ENCODE assay signal across 11 mouse cellular contexts in genomic region chr5:134229391-134229790, GRCm38 (mm10). TPM values are rescaled to one million over a fixed set of nuclear protein-coding genes. Genes with fewer than 3 reads are reported as not detected.
DNase-seq lines count a peak whose midpoint lies in the region; ATAC-seq and TF ChIP-seq lines count a peak whose summit lies in the region.
"Had no signal": no experiment of that assay in that cellular context is flagged by ENCODE, and none has a peak within 500 bp of the region (broad histone marks: within the 10 kb centered on the region; RNA-seq: fewer than 3 reads in every experiment).

Gene Ncf1 (minus strand): TSS chr5:134229625.

- no peaks in the 10 kb centered on the region for H3K27me3 ChIP-seq in liver, embryonic 13.5 days
- H3K27me3 ChIP-seq in small intestine, adult 2 months (ENCODE audit: control insufficient read depth, insufficient read depth, low read length) = no peaks in the 10 kb centered on the region
- H3K27me3 ChIP-seq in hindbrain, embryonic 12.5 days = no peaks in the 10 kb centered on the region
- no peaks in the 10 kb centered on the region for H3K27me3 ChIP-seq in forebrain, embryonic 12.5 days
- H3K27me3 ChIP-seq: neural tube, embryonic 12.5 days had no signal

- no peak for DNase-seq in left cerebral cortex, adult 2 months (ENCODE audit: extremely low spot score in 1 of 2, low spot score in 2 of 2)
- no peak for DNase-seq in left cerebral cortex, postnatal 36 days (ENCODE audit: low spot score in 2 of 2)
- no peak for DNase-seq in liver, embryonic 13.5 days
- DNase-seq in ovary, postnatal 14 days (ENCODE audit: low spot score) = no peak
- DNase-seq: cerebellum, postnatal 10 days; gastrocnemius, postnatal 25 days had no signal

- no peaks in the 10 kb centered on the region for H3K9me3 ChIP-seq in liver, embryonic 13.5 days (replicated peaks)
- H3K9me3 ChIP-seq in hindbrain, embryonic 12.5 days (replicated peaks) = no peaks in the 10 kb centered on the region
- no peaks in the 10 kb centered on the region for H3K9me3 ChIP-seq in forebrain, embryonic 12.5 days
- H3K9me3 ChIP-seq: neural tube, embryonic 12.5 days had no signal

- WGBS in bone marrow, adult 2 months = 7% methylated on average over 7 of the region's 7 CpGs
- WGBS in liver, embryonic 13.5 days (ENCODE audit: insufficient replicate concordance) = 42% methylated on average over 7 of the region's 7 CpGs
- WGBS in small intestine, adult 2 months = 82% methylated on average over 7 of the region's 7 CpGs
- WGBS in hindbrain, embryonic 12.5 days = 84% methylated on average over 7 of the region's 7 CpGs
- 87% methylated on average over 7 of the region's 7 CpGs for WGBS in forebrain, embryonic 12.5 days

- H3K9ac ChIP-seq in liver, embryonic 13.5 days = no peak within 1 kb of the TSS
- no peak within 1 kb of the TSS for H3K9ac ChIP-seq in hindbrain, embryonic 12.5 days
- no peak within 1 kb of the TSS for H3K9ac ChIP-seq in forebrain, embryonic 12.5 days
- H3K9ac ChIP-seq: neural tube, embryonic 12.5 days had no signal

- H3K4me3 ChIP-seq in left cerebral cortex, adult 2 months = no peak within 1 kb of the TSS
- peak within 1 kb of the TSS; percentile 93 for H3K4me3 ChIP-seq in bone marrow, adult 2 months (replicated peaks; ENCODE audit: control insufficient read depth, low read depth, low read length)
- H3K4me3 ChIP-seq in liver, embryonic 13.5 days (replicated peaks) = peak within 1 kb of the TSS; percentile 25
- peak within 1 kb of the TSS; percentile 40 for H3K4me3 ChIP-seq in small intestine, adult 2 months (ENCODE audit: low read depth, low read length)
- H3K4me3 ChIP-seq in hindbrain, embryonic 12.5 days = no peak within 1 kb of the TSS
- no peak within 1 kb of the TSS for H3K4me3 ChIP-seq in forebrain, embryonic 12.5 days (replicated peaks)
- H3K4me3 ChIP-seq: neural tube, embryonic 12.5 days had no signal

- intact Hi-C loops in left cerebral cortex, adult 2 months (cut with DNase I) = loop anchor here (5.0 kb wide), 1 partner anchor 37 kb away; no protein-coding TSS in a partner anchor
- intact Hi-C loops in left cerebral cortex, postnatal 36 days (cut with DNase I) = no loop called here

- H3K4me1 ChIP-seq in bone marrow, adult 2 months (ENCODE audit: control insufficient read depth, insufficient read depth, low read length) = peaks cover 4% of the 10 kb centered on the region
- peaks cover 40% of the 10 kb centered on the region for H3K4me1 ChIP-seq in liver, embryonic 13.5 days (replicated peaks)
- H3K4me1 ChIP-seq in small intestine, adult 2 months (ENCODE audit: control insufficient read depth, insufficient read depth, insufficient read length, low read length) = peaks cover 14% of the 10 kb centered on the region
- H3K4me1 ChIP-seq in hindbrain, embryonic 12.5 days = peaks cover 7% of the 10 kb centered on the region; the same call in 1 of the 2 replicates
- H3K4me1 ChIP-seq in forebrain, embryonic 12.5 days = peaks cover 4% of the 10 kb centered on the region; the same call in 1 of the 2 replicates

- no peaks in the 10 kb centered on the region for H3K36me3 ChIP-seq in liver, embryonic 13.5 days
- H3K36me3 ChIP-seq in small intestine, adult 2 months (ENCODE audit: control insufficient read depth, insufficient read depth, low read length) = no peaks in the 10 kb centered on the region
- H3K36me3 ChIP-seq in hindbrain, embryonic 12.5 days = no peaks in the 10 kb centered on the region
- H3K36me3 ChIP-seq in forebrain, embryonic 12.5 days (replicated peaks) = no peaks in the 10 kb centered on the region
- H3K36me3 ChIP-seq: neural tube, embryonic 12.5 days had no signal

- peak within 1 kb of the TSS; percentile 17 for H3K4me2 ChIP-seq in liver, embryonic 13.5 days
- no peak within 1 kb of the TSS for H3K4me2 ChIP-seq in hindbrain, embryonic 12.5 days (replicated peaks)
- no peak within 1 kb of the TSS for H3K4me2 ChIP-seq in forebrain, embryonic 12.5 days
- H3K4me2 ChIP-seq: neural tube, embryonic 12.5 days had no signal

- H3K27ac ChIP-seq in left cerebral cortex, adult 2 months = peak within 1 kb of the TSS; percentile 45; the same call in 1 of the 2 replicates
- H3K27ac ChIP-seq in bone marrow, adult 2 months (ENCODE audit: control insufficient read depth, insufficient read depth, low read depth, low read length, poor library complexity) = peak within 1 kb of the TSS; percentile 96
- peak within 1 kb of the TSS; percentile 53 for H3K27ac ChIP-seq in liver, embryonic 13.5 days
- H3K27ac ChIP-seq in small intestine, adult 2 months (ENCODE audit: insufficient read depth, low read depth, low read length) = peak within 1 kb of the TSS; percentile 67
- no peak within 1 kb of the TSS; the same call in 1 of the 2 replicates for H3K27ac ChIP-seq in hindbrain, embryonic 12.5 days
- H3K27ac ChIP-seq in forebrain, embryonic 12.5 days = no peak within 1 kb of the TSS
- H3K27ac ChIP-seq: neural tube, embryonic 12.5 days had no signal

- no peak for TF ChIP-seq CTCF in left cerebral cortex, adult 2 months (IDR thresholded peaks at IDR 0.05)
- no peak; the same call in 1 of the 2 replicates for TF ChIP-seq CTCF in bone marrow, adult 2 months (IDR thresholded peaks at IDR 0.05; ENCODE audit: control insufficient read depth, insufficient read depth, low read length)
- no peak for TF ChIP-seq CTCF in small intestine, adult 2 months (IDR thresholded peaks at IDR 0.05; ENCODE audit: extremely low read depth, insufficient read length, insufficient replicate concordance, low read depth, low read length)

- peak; percentile 81 for TF ChIP-seq POLR2A in bone marrow, adult 2 months (IDR thresholded peaks at IDR 0.05; ENCODE audit: borderline replicate concordance, control insufficient read depth, low read depth, low read length)
- no peak for TF ChIP-seq POLR2A in small intestine, adult 2 months (IDR thresholded peaks at IDR 0.05; ENCODE audit: low read depth, low read length)

- no peak for ATAC-seq in liver, embryonic 13.5 days (ENCODE audit: low read depth)
- ATAC-seq in hindbrain, embryonic 12.5 days (ENCODE audit: low FRiP score) = no peak
- ATAC-seq in forebrain, embryonic 12.5 days (ENCODE audit: low FRiP score) = no peak

RNA-seq across cellular contexts. Expression of gene Ncf1, which starts in this region (rescaled TPM):
- 10 to 100 TPM in 1 of 2 experiments, 1 to 10 TPM in 1; 8.1 to 10.2 TPM for total RNA-seq in left cerebral cortex, adult 2 months (2021)
- 1 to 10 TPM; 6.5 to 7.2 TPM for total RNA-seq in left cerebral cortex, postnatal 36 days (2021)
- 78.6 and 222 TPM in 2 replicates for polyA plus RNA-seq in bone marrow, adult 2 months (2011; ENCODE audit: insufficient read depth, insufficient read length, low replicate concordance, missing spikeins)
- polyA plus RNA-seq in liver, embryonic 13.5 days (2015; fragmentation: Nextera tagmentation; extraction: Ambion mirVana) = 8.1 and 9.3 TPM in 2 replicates
- polyA plus RNA-seq in small intestine, adult 2 months (2012; rRNA removed) = 14.3 and 18.9 TPM in 2 replicates
- polyA plus RNA-seq in hindbrain, embryonic 12.5 days (2016; fragmentation: Nextera tagmentation; extraction: Ambion mirVana) = 3.6 and 4.6 TPM in 2 replicates
- polyA plus RNA-seq in forebrain, embryonic 12.5 days (2016; fragmentation: Nextera tagmentation; extraction: Ambion mirVana) = 1.4 and 2.0 TPM in 2 replicates

Comparison
In these comparisons a context has a peak if more than half of its experiments do, and no peak if none do; other contexts are left out.
1. H3K27ac ChIP-seq: peak in left cerebral cortex, adult 2 months (single experiment), bone marrow, adult 2 months (single experiment), liver, embryonic 13.5 days (single experiment) and small intestine, adult 2 months (single experiment); none in hindbrain, embryonic 12.5 days (single experiment) and forebrain, embryonic 12.5 days (single experiment).
2. H3K4me3 ChIP-seq: peak in bone marrow, adult 2 months (single experiment), liver, embryonic 13.5 days (single experiment) and small intestine, adult 2 months (single experiment); none in left cerebral cortex, adult 2 months (single experiment), hindbrain, embryonic 12.5 days (single experiment) and forebrain, embryonic 12.5 days (single experiment).